Mouse (Mus musculus): ENCODE results near the gene Ngly1.
A peak's percentile ranks its signal among the peaks of the same experiment; 100 is the strongest.

Ngly1 gene

GRCm38 (mm10) chr14:16249171-16249874, at the start of gene Ngly1, which contains the start of gene Oxsm:
TSS of gene Ngly1 (plus strand) at chr14:16249280.
TSS of gene Oxsm (minus strand) at chr14:16249808.
- peak; percentile 64 to 74 for DNase-seq (ENCODE audit: low read depth in 2 of 2, low spot score in 2 of 2)

GRCm38 (mm10) chr14:16200220-16200912, 48.7 kb upstream of the Ngly1 start:
- DNase-seq (ENCODE audit: low read depth in 2 of 2, low spot score in 2 of 2) = no peak

DNA sequence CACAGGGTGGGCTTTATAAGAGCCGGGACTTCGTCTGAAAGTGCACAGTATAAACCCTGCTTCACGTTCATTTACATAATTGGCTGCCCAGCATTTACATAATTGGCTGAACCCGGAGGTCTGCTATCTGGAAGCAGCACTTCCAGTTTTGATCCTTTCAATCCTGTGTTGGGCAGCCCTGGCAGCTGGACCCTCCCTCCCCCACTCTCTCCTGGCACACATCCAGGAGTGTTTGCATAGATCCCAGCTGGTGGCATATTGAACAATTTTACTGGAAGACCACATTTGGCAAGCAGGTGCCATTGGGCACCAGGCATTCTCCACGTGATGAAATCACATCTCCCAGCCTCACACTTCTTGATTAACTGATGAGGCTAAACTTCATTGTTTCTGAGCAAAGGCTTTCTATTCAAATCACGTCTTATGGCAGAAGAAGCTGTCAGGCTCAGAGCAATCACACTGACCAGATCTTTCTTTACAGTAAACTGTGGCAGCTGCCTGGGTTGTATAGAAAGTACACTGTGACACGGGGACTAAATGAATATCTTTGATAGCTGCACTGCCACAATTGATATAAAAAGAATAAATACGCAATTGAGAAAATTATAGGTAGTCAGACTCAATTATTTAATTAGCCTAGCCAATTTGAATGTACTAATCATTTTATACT, 48.0 kb upstream of the Ngly1 start:
- DNase-seq (ENCODE audit: low read depth in 2 of 2, low spot score in 2 of 2) = no peak

DNA sequence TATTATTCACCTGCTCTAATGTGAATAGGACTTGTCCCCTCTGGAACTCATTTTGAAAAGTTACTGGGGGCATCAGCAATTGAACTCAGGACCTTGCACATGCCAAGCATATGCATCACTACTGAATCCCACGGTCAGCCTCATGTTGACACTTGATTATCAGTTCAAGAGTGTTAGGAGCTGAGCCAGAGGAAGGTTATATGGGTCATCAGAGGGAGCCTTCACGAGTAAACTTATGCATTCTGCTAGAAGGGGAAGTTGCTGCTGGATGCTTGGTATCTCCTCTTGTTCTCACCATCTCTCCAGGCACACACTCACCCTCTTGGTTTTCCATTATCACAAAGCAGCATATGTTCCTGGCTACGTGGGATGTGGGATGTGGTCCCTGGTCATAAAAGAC, 47.4 kb upstream of the Ngly1 start:
- DNase-seq (ENCODE audit: low read depth in 2 of 2, low spot score in 2 of 2) = no peak

GRCm38 (mm10) chr14:16207722-16208121, 41.4 kb upstream of the Ngly1 start:
- DNase-seq (ENCODE audit: low read depth in 2 of 2, low spot score in 2 of 2) = no peak

DNA sequence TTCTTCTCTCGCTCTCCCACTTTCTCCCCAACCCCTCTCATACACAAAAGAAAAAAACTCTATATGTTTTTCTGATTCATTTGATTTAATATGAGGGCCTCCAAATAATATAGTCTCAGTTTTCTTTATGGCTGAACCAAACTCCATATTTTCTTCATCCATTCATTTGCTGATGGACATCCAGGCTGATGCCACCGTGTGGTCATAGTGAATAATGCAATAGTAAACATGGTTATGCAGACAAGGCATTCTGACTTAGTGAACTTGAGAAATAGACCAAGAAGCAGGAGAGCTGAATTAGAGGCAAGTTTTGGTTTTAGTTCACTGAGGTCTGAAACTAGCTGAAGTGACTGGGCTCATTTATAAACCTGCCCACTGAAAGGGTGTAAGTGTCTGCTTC, 30.1 kb upstream of the Ngly1 start:
- peak in 1 of 2 experiments; percentile 20 for DNase-seq (ENCODE audit: low read depth in 2 of 2, low spot score in 2 of 2)

- DNase-seq (ENCODE audit: low read depth in 2 of 2, low spot score in 2 of 2) = no peak
These were observed 19.7 kb upstream of the Ngly1 start for GRCm38 (mm10) chr14:16229395-16229794.

- no peak for DNase-seq (ENCODE audit: low read depth in 2 of 2, low spot score in 2 of 2)
These were observed 18.5 kb upstream of the Ngly1 start for GRCm38 (mm10) chr14:16230581-16230980.

GRCm38 (mm10) chr14:16233515-16233914, 15.6 kb upstream of the Ngly1 start:
- no peak for DNase-seq (ENCODE audit: low read depth in 2 of 2, low spot score in 2 of 2)

GRCm38 (mm10) chr14:16236466-16236865, 12.6 kb upstream of the Ngly1 start:
- no peak for DNase-seq (ENCODE audit: low read depth in 2 of 2, low spot score in 2 of 2)

GRCm38 (mm10) chr14:16242193-16242815, 6.8 kb upstream of the Ngly1 start:
- no peak for DNase-seq (ENCODE audit: low read depth in 2 of 2, low spot score in 2 of 2)

DNA sequence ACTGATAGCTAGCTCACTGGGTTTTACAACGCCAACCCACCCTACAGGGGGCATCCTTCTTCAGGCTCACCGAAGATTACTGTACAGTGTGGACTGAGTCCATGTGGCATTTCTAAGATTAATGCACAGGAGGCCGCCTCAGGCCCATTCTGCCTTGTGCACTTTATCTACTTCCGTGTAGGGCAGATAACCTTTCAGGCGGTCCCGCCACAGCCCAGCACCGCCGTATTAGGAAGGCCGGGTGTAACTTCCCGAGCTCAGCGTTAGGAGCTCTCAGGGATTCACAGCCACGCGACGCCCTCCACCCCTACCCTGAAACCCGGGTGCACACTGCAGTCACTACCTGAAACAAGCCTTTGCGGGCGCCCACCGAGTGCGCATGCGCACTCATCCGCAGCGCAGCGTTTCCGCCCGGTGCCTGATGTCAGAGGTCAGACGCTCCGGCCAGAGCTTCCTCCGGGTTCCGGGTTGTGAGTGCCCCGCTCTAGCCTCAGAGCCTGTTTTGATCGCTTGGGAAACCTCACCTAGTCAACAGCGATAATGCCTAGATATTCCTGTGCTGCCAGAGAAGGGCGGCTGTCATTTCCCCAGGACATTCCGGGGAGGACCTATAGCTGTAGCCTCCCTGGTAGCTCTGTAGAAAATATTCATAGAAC, 6.0 kb upstream of the Ngly1 start:
- peak; percentile 82 to 85 for DNase-seq (ENCODE audit: low read depth in 2 of 2, low spot score in 2 of 2)

- peak in 1 of 2 experiments; percentile 6 for DNase-seq (ENCODE audit: low read depth in 2 of 2, low spot score in 2 of 2)
These were observed 5.4 kb upstream of the Ngly1 start for GRCm38 (mm10) chr14:16243603-16244209.

- no peak for DNase-seq (ENCODE audit: low read depth in 2 of 2, low spot score in 2 of 2)
These were observed 4.7 kb upstream of the Ngly1 start for GRCm38 (mm10) chr14:16244370-16244769.

- no peak for DNase-seq (ENCODE audit: low read depth in 2 of 2, low spot score in 2 of 2)
These were observed 4.0 kb upstream of the Ngly1 start for GRCm38 (mm10) chr14:16245127-16245526.

- DNase-seq (ENCODE audit: low read depth in 2 of 2, low spot score in 2 of 2) = no peak
These were observed 2.7 kb upstream of the Ngly1 start for GRCm38 (mm10) chr14:16246340-16246912.

GRCm38 (mm10) chr14:16248135-16248534, 945 bp upstream of the Ngly1 start:
- DNase-seq (ENCODE audit: low read depth in 2 of 2, low spot score in 2 of 2) = no peak

GRCm38 (mm10) chr14:16248603-16249157, 400 bp upstream of the Ngly1 start:
- DNase-seq (ENCODE audit: low read depth in 2 of 2, low spot score in 2 of 2) = no peak

- DNase-seq (ENCODE audit: low read depth in 2 of 2, low spot score in 2 of 2) = no peak
These were observed 1.0 kb downstream of the Ngly1 start for GRCm38 (mm10) chr14:16250099-16250498.

DNA sequence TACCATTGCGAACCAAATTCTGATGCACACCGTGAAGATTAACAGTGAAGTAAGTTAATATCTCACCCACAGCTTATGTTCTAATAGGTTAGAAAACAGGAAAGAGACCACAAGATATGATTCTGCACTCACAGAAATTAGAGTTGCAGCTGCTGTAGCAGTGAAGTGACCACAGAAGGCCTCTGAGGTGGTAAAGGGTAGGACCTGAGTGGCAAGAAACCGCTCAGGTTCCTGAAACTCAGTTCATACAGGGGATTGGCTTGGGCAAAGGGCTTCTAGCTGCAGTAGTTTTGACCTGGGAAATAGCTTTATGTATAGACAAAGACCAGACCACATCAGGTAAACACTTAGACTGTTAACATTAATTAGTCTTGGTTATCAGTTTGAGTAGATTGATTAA, 6.7 kb downstream of the Ngly1 start:
- DNase-seq (ENCODE audit: low read depth in 2 of 2, low spot score in 2 of 2) = no peak
